Mouse (Mus musculus): Measurements from ENCODE around the gene Urm1. TPM values are rescaled to one million over a fixed set of nuclear protein-coding genes. Genes with fewer than 3 reads are reported as not detected.
A peak's percentile ranks its signal among the peaks of the same experiment; 100 is the strongest.

The Urm1 gene
- total and polyA plus RNA-seq, 2 experiments from 2014 or later = 30.7 to 66.9 TPM

- no peaks in the 10 kb centered on the region for H3K9me3 ChIP-seq (ENCODE audit: low read length)
- H3K4me2 ChIP-seq (ENCODE audit: low read depth, low read length, poor library complexity, severe bottlenecking) = peak within 1 kb of the TSS; percentile 94
- H3K9ac ChIP-seq (replicated peaks; ENCODE audit: low read length, poor library complexity, severe bottlenecking) = peak within 1 kb of the TSS; percentile 77
- DNase-seq (ENCODE audit: low spot score) (peak; percentile 93), ATAC-seq (ENCODE audit: low FRiP score) (peak; percentile 87)
- H3K4me1 ChIP-seq (ENCODE audit: insufficient read depth, low read length) = 0 out of 2 replicates have a peak, but pooled peaks cover 4% of the 10 kb centered on the region
- H3K4me3 ChIP-seq (ENCODE audit: low read depth, low read length) = peak within 1 kb of the TSS; percentile 53
- H3K36me3 ChIP-seq (ENCODE audit: insufficient read depth, low read length) = peaks cover 6% of the 10 kb centered on the region; the same call in 1 of the 2 replicates
- H3K27me3 ChIP-seq (ENCODE audit: insufficient read depth, low read length) = no peaks in the 10 kb centered on the region
- H3K27ac ChIP-seq (ENCODE audit: low read depth, low read length) = peak within 1 kb of the TSS; percentile 84
- 0% methylated on average over 34 of the region's 44 CpGs for WGBS
- peak; percentile 95 for TF ChIP-seq CTCF (IDR thresholded peaks at IDR 0.05)
These were observed 49.2 kb downstream of the Urm1 start, which contains the start of gene Cercam for GRCm38 (mm10) chr2:29868949-29869645. Gene Cercam (plus strand): TSS chr2:29869164.

- 4% methylated on average over 17 of the region's 17 CpGs for WGBS
- Histone ChIP-seq H3K4me1 (ENCODE audit: insufficient read depth, low read length) (0 out of 2 replicates have a peak, but pooled peaks cover 4% of the 10 kb centered on the region), H3K4me2 (ENCODE audit: low read depth, low read length, poor library complexity, severe bottlenecking) (peak overlapping the region; percentile 94), H3K27me3 (ENCODE audit: insufficient read depth, low read length) (no peaks in the 10 kb centered on the region), H3K9me3 (ENCODE audit: low read length) (no peaks in the 10 kb centered on the region), H3K36me3 (ENCODE audit: insufficient read depth, low read length) (peaks cover 6% of the 10 kb centered on the region; the same call in 1 of the 2 replicates), H3K4me3 (ENCODE audit: low read depth, low read length) (peak overlapping the region; percentile 53), H3K27ac (ENCODE audit: low read depth, low read length) (peak overlapping the region; percentile 84), H3K9ac (replicated peaks; ENCODE audit: low read length, poor library complexity, severe bottlenecking) (peak overlapping the region; percentile 77)
- DNase-seq (ENCODE audit: low spot score) (no peak), ATAC-seq (ENCODE audit: low FRiP score) (peak; percentile 25)
- no peak for TF ChIP-seq CTCF (IDR thresholded peaks at IDR 0.05)
These were observed 50.0 kb downstream of the Urm1 start for GRCm38 (mm10) chr2:29869646-29870451.

- Histone ChIP-seq H3K9ac (replicated peaks; ENCODE audit: low read length, poor library complexity, severe bottlenecking) (no peak overlapping the region), H3K27me3 (ENCODE audit: insufficient read depth, low read length) (no peaks in the 10 kb centered on the region), H3K4me2 (ENCODE audit: low read depth, low read length, poor library complexity, severe bottlenecking) (no peak overlapping the region), H3K9me3 (ENCODE audit: low read length) (no peaks in the 10 kb centered on the region), H3K4me3 (ENCODE audit: low read depth, low read length) (no peak overlapping the region), H3K4me1 (ENCODE audit: insufficient read depth, low read length) (0 out of 2 replicates have a peak, but pooled peaks cover 4% of the 10 kb centered on the region), H3K27ac (ENCODE audit: low read depth, low read length) (no peak overlapping the region), H3K36me3 (ENCODE audit: insufficient read depth, low read length) (peaks cover 16% of the 10 kb centered on the region)
- ATAC-seq (ENCODE audit: low FRiP score) (no peak), DNase-seq (ENCODE audit: low spot score) (no peak)
- no peak for TF ChIP-seq CTCF (IDR thresholded peaks at IDR 0.05)
- 93% methylated on average over 10 of the region's 10 CpGs for WGBS
These were observed 52.9 kb downstream of the Urm1 start for GRCm38 (mm10) chr2:29872581-29873295.

GRCm38 (mm10) chr2:29873801-29874200 is 53.9 kb downstream of the Urm1 start:
- no peak overlapping the region for H3K27ac ChIP-seq (ENCODE audit: low read depth, low read length)
- DNase-seq (ENCODE audit: low spot score) (no peak), ATAC-seq (ENCODE audit: low FRiP score) (no peak)
- no peak overlapping the region for H3K4me2 ChIP-seq (ENCODE audit: low read depth, low read length, poor library complexity, severe bottlenecking)
- WGBS = 93% methylated on average over 4 of the region's 4 CpGs
- no peak overlapping the region for H3K4me3 ChIP-seq (ENCODE audit: low read depth, low read length)
- TF ChIP-seq CTCF (IDR thresholded peaks at IDR 0.05) = no peak
- H3K9me3 ChIP-seq (ENCODE audit: low read length) = no peaks in the 10 kb centered on the region
- H3K27me3 ChIP-seq (ENCODE audit: insufficient read depth, low read length) = no peaks in the 10 kb centered on the region
- no peak overlapping the region for H3K9ac ChIP-seq (replicated peaks; ENCODE audit: low read length, poor library complexity, severe bottlenecking)
- H3K4me1 ChIP-seq (ENCODE audit: insufficient read depth, low read length) = 0 out of 2 replicates have a peak, but pooled peaks cover 4% of the 10 kb centered on the region
- H3K36me3 ChIP-seq (ENCODE audit: insufficient read depth, low read length) = peaks cover 16% of the 10 kb centered on the region

- Histone ChIP-seq H3K27me3 (ENCODE audit: insufficient read depth, low read length) (no peaks in the 10 kb centered on the region), H3K4me3 (ENCODE audit: low read depth, low read length) (no peak overlapping the region), H3K4me1 (ENCODE audit: insufficient read depth, low read length) (no peaks in the 10 kb centered on the region), H3K27ac (ENCODE audit: low read depth, low read length) (no peak overlapping the region), H3K36me3 (ENCODE audit: insufficient read depth, low read length) (peaks cover 10% of the 10 kb centered on the region), H3K9me3 (ENCODE audit: low read length) (no peaks in the 10 kb centered on the region), H3K4me2 (ENCODE audit: low read depth, low read length, poor library complexity, severe bottlenecking) (no peak overlapping the region), H3K9ac (replicated peaks; ENCODE audit: low read length, poor library complexity, severe bottlenecking) (no peak overlapping the region)
- TF ChIP-seq CTCF (IDR thresholded peaks at IDR 0.05) = no peak
- ATAC-seq (ENCODE audit: low FRiP score) (no peak), DNase-seq (ENCODE audit: low spot score) (peak; percentile 57)
- WGBS = 38% methylated on average over 4 of the region's 4 CpGs
These were observed 58.2 kb downstream of the Urm1 start for GRCm38 (mm10) chr2:29878061-29878460.
